Mouse (Mus musculus) heart, embryonic 16.5 days (tissue): Measurements from ENCODE around the gene Bcas1. TPM values are rescaled to one million over a fixed set of nuclear protein-coding genes. Genes with fewer than 3 reads are reported as not detected.

Experiments used
- ATAC-seq: fragments of 200-750 bp; cut with Nextera tagmentation; replicated peaks from 2 replicates; pipeline ENCODE4 v1.8.0; 2017; ENCODE audit warnings: moderate number of reproducible peaks; ENCODE audit not compliant: insufficient read depth, low FRiP score; ENCODE audit errors: extremely low read depth
- H3K27ac ChIP-seq: fragments of 300-500 bp; sonication (generic); 2 replicates; pipeline ENCODE4 v1.5.1; 2014; ENCODE audit warnings: mild to moderate bottlenecking, low read length, control low read depth, moderate library complexity
- H3K27me3 ChIP-seq: fragments of 300-500 bp; sonication (generic); 2 replicates; pipeline ENCODE4 v1.6.1; 2014; ENCODE audit warnings: low read length, mixed read lengths; ENCODE audit not compliant: control insufficient read depth, insufficient read depth
- H3K36me3 ChIP-seq: fragments of 300-500 bp; sonication (generic); 2 replicates; pipeline ENCODE4 v1.6.1; 2014; ENCODE audit not compliant: control insufficient read depth, insufficient read depth
- H3K4me1 ChIP-seq: fragments of 300-500 bp; sonication (generic); 2 replicates; pipeline ENCODE4 v1.6.1; 2014; ENCODE audit warnings: low read length, mixed read lengths; ENCODE audit not compliant: control insufficient read depth, insufficient read depth
- H3K4me2 ChIP-seq: fragments of 300-500 bp; sonication (generic); 2 replicates; pipeline ENCODE4 v1.6.1; 2014; ENCODE audit warnings: low read depth, mild to moderate bottlenecking, control low read depth, low read length
- H3K4me3 ChIP-seq: fragments of 300-500 bp; sonication (generic); 2 replicates; pipeline ENCODE4 v1.5.1; 2014; ENCODE audit warnings: mild to moderate bottlenecking, control low read depth, low read length
- H3K9ac ChIP-seq: fragments of 300-500 bp; sonication (generic); 2 replicates; pipeline ENCODE4 v1.6.1; 2014; ENCODE audit warnings: low read length, control low read depth
- H3K9me3 ChIP-seq: fragments of 300-500 bp; sonication (generic); replicated peaks from 2 replicates; pipeline ENCODE4 v1.6.1; 2016; ENCODE audit warnings: low read length; ENCODE audit not compliant: control insufficient read depth
- WGBS: fragments of 180-500 bp; shearing (Covaris S2); extraction: QIAGEN DNeasy Blood & Tissue Kit; methylation state at CpG from one replicate; pipeline ENCODE4 v1.1.7; 2014; 5-methylcytosine and 5-hydroxymethylcytosine counted together
- polyA plus RNA-seq: library from polyadenylated mRNA; unstranded; fragments of >200 nt; fragmentation: Nextera tagmentation; extraction: Ambion mirVana; gene quantifications from 2 replicates; pipeline ENCODE4 v1.2.1, GENCODE M21; 2015

The Bcas1 gene
- polyA plus RNA-seq, 1 experiment from 2014 or later = 0.58 TPM

DNA sequence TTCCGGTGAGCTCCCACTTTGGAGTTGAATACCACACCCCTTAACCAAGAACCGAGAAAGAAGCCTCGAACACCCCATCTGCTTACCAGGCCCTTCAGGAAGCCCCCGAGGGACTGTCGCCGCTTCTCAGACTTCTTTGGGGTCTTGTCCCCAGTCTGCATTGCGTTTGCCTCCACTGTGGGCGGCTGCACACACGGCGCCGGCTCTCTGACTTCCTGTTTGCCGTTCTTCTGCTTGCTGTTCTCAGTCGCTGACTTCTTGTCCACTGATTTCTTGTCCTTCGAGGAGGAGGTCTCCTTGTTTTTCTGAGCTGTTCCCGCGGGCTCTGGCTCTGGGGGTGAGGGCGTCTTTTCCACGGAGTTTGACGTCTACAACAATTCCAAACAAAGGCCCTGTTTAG lies 78.5 kb downstream of the Bcas1 start:
- Histone ChIP-seq H3K27ac (no peak overlapping the region), H3K9ac (no peak overlapping the region), H3K27me3 (no peaks in the 10 kb centered on the region), H3K4me1 (peaks cover 27% of the 10 kb centered on the region), H3K4me3 (no peak overlapping the region), H3K9me3 (no peaks in the 10 kb centered on the region), H3K36me3 (no peaks in the 10 kb centered on the region), H3K4me2 (no peak overlapping the region)
- ATAC-seq = no peak
- WGBS = 75% methylated on average over 19 of the region's 19 CpGs

DNA sequence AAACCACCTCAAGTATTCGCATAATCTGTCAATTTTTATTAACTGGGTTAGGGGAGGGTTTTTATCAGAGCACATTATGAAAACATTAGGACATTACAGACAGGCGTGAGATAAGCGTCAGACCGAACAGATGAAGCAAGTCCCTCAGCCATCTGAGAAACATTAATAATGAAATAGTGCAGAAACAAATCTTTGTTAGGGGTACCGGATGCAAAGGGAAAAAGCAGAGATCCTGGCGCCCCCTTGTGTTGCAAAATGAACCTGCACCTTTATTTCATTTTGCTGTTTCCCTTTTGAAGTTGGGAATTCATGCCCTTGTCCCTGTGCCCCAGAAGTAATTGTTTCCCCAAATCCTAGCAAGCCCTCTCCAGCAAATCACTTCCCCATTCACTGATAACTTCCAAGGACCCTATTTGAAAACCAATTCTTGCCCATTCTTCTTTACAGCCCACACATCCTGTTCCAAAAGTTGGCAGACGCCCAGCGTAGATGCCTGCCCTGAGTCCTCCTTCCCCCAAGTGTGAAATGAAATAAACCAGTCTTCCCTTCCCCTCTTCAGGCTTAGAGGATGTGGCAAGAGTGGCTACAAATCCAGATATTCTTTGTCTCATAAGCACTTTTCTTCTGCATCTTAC lies 80.4 kb downstream of the Bcas1 start:
- H3K36me3 ChIP-seq = no peaks in the 10 kb centered on the region
- no peaks in the 10 kb centered on the region for H3K27me3 ChIP-seq
- WGBS = 28% methylated on average over 8 of the region's 8 CpGs
- peaks cover 27% of the 10 kb centered on the region for H3K4me1 ChIP-seq
- 0 out of 2 replicates have a peak overlapping the region, but pooled peaks have one; percentile 28 for H3K27ac ChIP-seq
- H3K4me2 ChIP-seq = no peak overlapping the region
- ATAC-seq = no peak
- H3K4me3 ChIP-seq = no peak overlapping the region
- H3K9me3 ChIP-seq = no peaks in the 10 kb centered on the region
- H3K9ac ChIP-seq = no peak overlapping the region

DNA sequence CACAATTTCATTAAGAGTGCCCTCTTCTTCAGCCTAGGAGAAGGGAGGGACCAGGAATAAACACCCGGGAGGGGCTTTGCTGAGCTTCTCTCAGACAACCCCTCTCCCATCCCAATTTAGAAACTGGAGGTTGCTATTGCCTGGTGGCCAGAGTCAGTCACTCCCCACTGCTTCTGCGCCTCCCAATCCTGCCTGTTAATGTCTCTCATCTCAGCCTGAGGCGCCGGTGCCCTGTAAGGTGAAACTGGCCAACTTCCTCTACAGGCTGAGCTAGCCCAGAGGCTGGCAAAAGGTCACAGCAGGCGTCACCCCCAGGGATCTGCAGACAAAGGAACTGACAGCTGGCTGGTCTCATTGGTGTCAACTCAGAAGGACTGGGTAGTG lies 82.2 kb downstream of the Bcas1 start:
- WGBS = 16% methylated on average over 5 of the region's 5 CpGs
- Histone ChIP-seq H3K4me3 (no peak overlapping the region), H3K9ac (no peak overlapping the region), H3K4me1 (peaks cover 16% of the 10 kb centered on the region), H3K27ac (peak overlapping the region; percentile 47), H3K4me2 (0 out of 2 replicates have a peak overlapping the region, but pooled peaks have one; percentile 18), H3K27me3 (no peaks in the 10 kb centered on the region), H3K9me3 (no peaks in the 10 kb centered on the region), H3K36me3 (no peaks in the 10 kb centered on the region)
- no peak for ATAC-seq

DNA sequence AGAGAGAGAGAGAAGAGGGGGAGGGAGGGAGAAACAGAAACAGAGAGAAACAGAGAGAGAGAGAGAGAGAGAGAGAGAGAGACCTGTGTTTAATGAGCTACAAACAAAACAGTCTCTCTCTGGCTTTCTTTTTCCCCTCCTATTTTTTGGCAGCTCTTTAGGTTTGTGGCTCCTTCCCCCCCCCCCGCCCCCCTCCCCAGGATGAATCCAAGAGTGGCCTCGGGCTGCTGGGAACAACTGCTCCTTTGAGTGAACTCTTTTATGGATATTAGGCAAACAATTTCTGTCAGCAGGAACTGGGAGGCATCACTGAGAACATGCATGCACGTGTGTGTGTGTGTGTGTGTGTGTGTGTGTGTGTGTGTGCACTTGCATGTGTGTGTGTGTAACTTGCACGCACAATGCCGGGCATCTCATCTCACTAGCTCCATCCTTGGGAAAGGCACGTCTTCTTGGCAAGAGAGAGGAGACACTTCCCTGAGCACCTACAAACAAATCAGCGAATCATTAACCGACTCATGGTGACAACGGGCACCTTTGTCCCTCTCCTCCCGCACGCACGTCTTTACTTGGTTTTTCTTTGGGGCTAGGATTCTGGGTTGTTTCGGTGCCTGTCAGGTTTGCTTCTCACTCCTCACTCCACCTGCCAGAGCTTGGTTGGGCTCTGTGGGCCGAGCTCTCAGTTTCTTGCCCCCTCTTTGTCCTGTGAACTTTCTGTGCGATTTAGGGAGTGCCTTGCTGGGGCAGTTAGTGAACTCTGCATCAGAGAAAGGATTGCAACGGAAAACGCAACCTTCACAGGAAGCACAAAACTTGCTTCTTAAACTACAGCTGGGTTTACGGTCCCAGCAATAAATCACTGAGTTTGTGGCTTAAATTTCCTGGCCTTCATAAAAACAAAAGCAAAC lies 82.9 kb downstream of the Bcas1 start:
- H3K9me3 ChIP-seq = no peaks in the 10 kb centered on the region
- ATAC-seq = no peak
- H3K36me3 ChIP-seq = no peaks in the 10 kb centered on the region
- no peak overlapping the region for H3K4me3 ChIP-seq
- peaks cover 16% of the 10 kb centered on the region for H3K4me1 ChIP-seq
- 34% methylated on average over 18 of the region's 18 CpGs for WGBS
- peak overlapping the region; percentile 18; the same call in 1 of the 2 replicates for H3K4me2 ChIP-seq
- H3K27me3 ChIP-seq = no peaks in the 10 kb centered on the region
- peak overlapping the region; percentile 47; the same call in 1 of the 2 replicates for H3K27ac ChIP-seq
- no peak overlapping the region for H3K9ac ChIP-seq

DNA sequence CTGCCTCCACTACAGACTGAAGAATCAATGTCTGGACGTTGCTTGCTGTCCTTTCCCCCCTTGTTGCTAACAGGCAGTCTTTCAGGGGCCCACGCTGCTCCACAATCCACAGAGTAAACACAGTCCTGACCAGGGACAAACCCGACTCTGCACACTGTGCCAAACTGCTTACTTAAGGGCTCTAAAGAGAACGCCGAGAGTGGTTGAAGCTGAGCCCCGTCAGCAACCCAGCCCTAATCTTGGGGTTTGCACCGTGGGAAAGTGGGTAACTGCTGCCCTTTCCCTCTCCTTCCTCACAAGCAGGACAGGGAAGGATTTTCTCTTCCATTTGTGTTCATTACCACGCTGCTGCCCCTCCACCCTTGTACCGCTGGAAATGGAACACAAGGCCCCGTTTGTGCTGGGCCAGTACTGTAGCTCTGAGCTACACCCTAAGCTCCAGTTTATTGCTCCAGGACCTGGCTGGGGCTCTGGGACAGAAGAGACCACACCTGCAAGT lies 83.8 kb downstream of the Bcas1 start:
- no peak overlapping the region for H3K4me2 ChIP-seq
- H3K27me3 ChIP-seq = no peaks in the 10 kb centered on the region
- no peaks in the 10 kb centered on the region for H3K36me3 ChIP-seq
- ATAC-seq = no peak
- WGBS = 51% methylated on average over 10 of the region's 10 CpGs
- peaks cover 16% of the 10 kb centered on the region for H3K4me1 ChIP-seq
- peak overlapping the region; percentile 30; the same call in 1 of the 2 replicates for H3K27ac ChIP-seq
- H3K4me3 ChIP-seq = no peak overlapping the region
- no peaks in the 10 kb centered on the region for H3K9me3 ChIP-seq
- no peak overlapping the region for H3K9ac ChIP-seq

DNA sequence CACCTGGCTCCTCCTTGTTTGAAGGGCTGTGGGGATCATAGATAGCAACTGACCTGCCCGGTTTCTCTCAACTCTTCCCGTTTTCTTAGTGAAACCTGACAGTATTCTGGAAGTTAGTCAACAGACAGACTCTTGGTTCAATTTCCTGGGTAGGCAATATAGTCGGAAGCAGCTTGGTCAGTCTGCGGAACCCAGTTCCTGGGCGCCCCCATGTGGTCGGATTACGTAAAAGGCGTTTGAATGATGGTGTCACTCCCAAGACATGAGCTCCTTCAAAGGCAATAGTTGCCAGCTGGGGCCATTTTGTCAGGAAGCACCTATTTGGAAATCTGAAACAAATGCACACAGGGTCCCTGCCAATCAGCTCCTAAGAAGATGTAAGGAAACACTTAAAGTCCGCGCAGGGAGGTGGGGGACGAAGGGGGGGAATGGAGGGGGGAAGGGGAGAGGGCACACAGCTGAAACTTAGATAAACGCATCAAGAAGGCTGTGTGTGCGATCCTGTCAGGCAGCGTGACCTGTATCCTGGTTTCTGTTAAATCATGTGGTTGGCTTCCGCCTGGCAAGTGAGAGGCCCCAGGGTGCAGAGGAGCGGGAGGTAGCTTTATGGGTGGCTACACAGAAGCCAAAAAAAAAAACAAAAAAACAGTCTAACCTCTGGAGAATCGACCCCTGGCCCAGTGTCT lies 84.4 kb downstream of the Bcas1 start:
- Histone ChIP-seq H3K4me1 (peaks cover 16% of the 10 kb centered on the region), H3K9me3 (no peaks in the 10 kb centered on the region), H3K4me3 (no peak overlapping the region), H3K27me3 (no peaks in the 10 kb centered on the region), H3K4me2 (no peak overlapping the region), H3K27ac (no peak overlapping the region), H3K9ac (no peak overlapping the region), H3K36me3 (no peaks in the 10 kb centered on the region)
- WGBS = 37% methylated on average over 17 of the region's 17 CpGs
- no peak for ATAC-seq

DNA sequence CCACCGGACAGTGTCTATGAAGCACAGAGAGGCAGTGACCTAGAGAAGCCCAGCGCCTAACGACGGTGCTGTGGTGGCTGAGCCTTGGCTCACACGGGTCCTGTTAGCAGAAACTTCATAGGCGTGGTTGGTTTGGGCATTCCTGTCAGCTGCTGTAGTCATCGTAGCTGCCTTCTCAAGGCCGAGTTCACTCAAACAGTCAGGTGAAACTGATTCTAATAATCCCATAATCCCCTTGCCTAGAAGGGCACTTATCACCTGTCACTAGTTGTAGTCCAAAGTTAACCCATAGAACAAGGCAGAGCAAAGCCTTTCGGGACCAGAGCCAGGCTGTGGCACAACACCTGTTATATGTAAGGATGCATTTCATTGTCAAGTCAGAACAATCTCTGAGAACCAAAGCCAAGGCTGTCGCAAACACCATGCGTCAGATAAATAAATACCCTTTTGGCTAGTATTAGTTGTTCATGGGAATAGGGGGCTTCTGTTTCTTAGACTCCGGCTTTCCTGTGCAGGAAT lies 85.3 kb downstream of the Bcas1 start:
- H3K9me3 ChIP-seq = no peaks in the 10 kb centered on the region
- no peak for ATAC-seq
- WGBS = 88% methylated on average over 12 of the region's 12 CpGs

DNA sequence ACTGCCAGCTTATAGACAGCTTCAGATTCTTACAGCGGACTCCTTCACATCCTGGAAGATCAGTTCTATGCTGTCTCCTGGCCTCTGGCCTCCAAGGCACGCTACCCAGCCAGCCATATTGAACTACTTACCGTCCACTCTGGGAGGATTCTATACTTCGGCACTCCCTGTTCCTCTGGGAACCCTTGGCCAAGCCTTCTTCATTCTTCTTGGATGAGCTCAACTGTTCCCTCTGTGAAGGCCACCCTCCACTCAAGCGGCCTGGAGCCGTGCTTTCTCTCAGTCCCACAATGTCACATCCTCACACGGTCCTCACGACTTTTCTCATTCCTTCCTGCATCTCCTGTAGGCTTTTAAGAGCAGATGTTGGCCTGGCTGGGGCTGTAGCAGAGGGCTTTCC lies 86.5 kb downstream of the Bcas1 start:
- no peak for ATAC-seq
- H3K36me3 ChIP-seq = no peaks in the 10 kb centered on the region
- 68% methylated on average over 8 of the region's 8 CpGs for WGBS

More for the DNA sequence above, 85.3 kb downstream of the Bcas1 start:
- Histone ChIP-seq H3K4me1 (peaks cover 11% of the 10 kb centered on the region), H3K27ac (no peak overlapping the region), H3K4me3 (no peak overlapping the region), H3K4me2 (no peak overlapping the region), H3K9ac (no peak overlapping the region), H3K36me3 (no peaks in the 10 kb centered on the region), H3K27me3 (no peaks in the 10 kb centered on the region)

More for the DNA sequence above, 86.5 kb downstream of the Bcas1 start:
- H3K27ac ChIP-seq = no peak overlapping the region
- peaks cover 15% of the 10 kb centered on the region for H3K4me1 ChIP-seq
- H3K4me2 ChIP-seq = no peak overlapping the region
- no peaks in the 10 kb centered on the region for H3K9me3 ChIP-seq
- H3K27me3 ChIP-seq = no peaks in the 10 kb centered on the region
- H3K9ac ChIP-seq = no peak overlapping the region
- H3K4me3 ChIP-seq = no peak overlapping the region
